In the genomic region with DNA sequence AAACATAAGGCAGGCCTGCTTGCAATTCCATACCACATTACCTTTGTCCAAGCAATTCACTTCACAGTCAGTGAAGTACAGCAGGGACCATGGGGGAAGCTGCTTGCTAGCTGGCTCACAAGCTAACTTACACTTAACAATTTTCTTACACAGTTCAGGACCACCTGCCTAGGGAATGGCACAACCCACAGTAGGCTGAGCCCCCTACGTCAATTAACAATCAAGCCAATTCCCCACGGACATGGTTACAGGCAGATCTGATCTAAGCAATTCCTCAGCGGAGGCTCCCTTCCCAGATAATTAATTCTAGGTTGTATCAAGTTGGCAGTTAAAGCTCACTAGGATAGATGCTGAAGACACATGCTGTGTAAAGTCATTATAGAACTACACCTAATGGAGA, we compare ENCODE assay signal across 25 mouse cellular contexts. TPM values are rescaled to one million over a fixed set of nuclear protein-coding genes. Genes with fewer than 3 reads are reported as not detected.
A peak's percentile ranks its signal among the peaks of the same experiment; 100 is the strongest.
DNase-seq lines count a peak whose midpoint lies in the region; ATAC-seq lines count a peak whose summit lies in the region.
"Had no signal": no experiment of that assay in that cellular context is flagged by ENCODE, and none has a peak within 500 bp of the region (broad histone marks: within the 10 kb centered on the region; RNA-seq: fewer than 3 reads in every experiment).

No protein-coding gene starts in this region.

- 0 out of 2 replicates have a peak, but pooled peaks have one; percentile 59 for ATAC-seq in hindbrain, embryonic 13.5 days (ENCODE audit: low FRiP score)
- ATAC-seq in hindbrain, embryonic 12.5 days (ENCODE audit: low FRiP score): no peak
- peak; percentile 60; the same call in 1 of the 2 replicates for ATAC-seq in midbrain, embryonic 16.5 days
- ATAC-seq in midbrain, embryonic 13.5 days: no peak
- peak; percentile 65 for ATAC-seq in hindbrain, embryonic 16.5 days
- ATAC-seq in neural tube, embryonic 14.5 days (ENCODE audit: low read depth): peak; percentile 69

- H3K4me1 ChIP-seq in hindbrain, embryonic 13.5 days (replicated peaks): no peaks in the 10 kb centered on the region
- no peaks in the 10 kb centered on the region for H3K4me1 ChIP-seq in hindbrain, embryonic 12.5 days
- no peaks in the 10 kb centered on the region for H3K4me1 ChIP-seq in midbrain, embryonic 16.5 days (ENCODE audit: control insufficient read depth, insufficient read depth, low read length)
- no peaks in the 10 kb centered on the region for H3K4me1 ChIP-seq in midbrain, embryonic 13.5 days (replicated peaks)
- H3K4me1 ChIP-seq in hindbrain, embryonic 16.5 days (ENCODE audit: control insufficient read depth, insufficient read depth, low read depth, low read length): no peaks in the 10 kb centered on the region
- H3K4me1 ChIP-seq in neural tube, embryonic 14.5 days (ENCODE audit: control insufficient read depth, insufficient read depth, low read length): no peaks in the 10 kb centered on the region
- H3K4me1 ChIP-seq: embryonic facial prominence, embryonic 12.5 days; forebrain, embryonic 12.5 days; heart, embryonic 15.5 days had no signal

- H3K4me2 ChIP-seq in hindbrain, embryonic 13.5 days: no peak overlapping the region
- H3K4me2 ChIP-seq in hindbrain, embryonic 12.5 days (replicated peaks): no peak overlapping the region
- H3K4me2 ChIP-seq in midbrain, embryonic 16.5 days (ENCODE audit: low read length): no peak overlapping the region
- no peak overlapping the region for H3K4me2 ChIP-seq in midbrain, embryonic 13.5 days (replicated peaks)
- no peak overlapping the region for H3K4me2 ChIP-seq in hindbrain, embryonic 16.5 days (ENCODE audit: low read length)
- H3K4me2 ChIP-seq in neural tube, embryonic 14.5 days (ENCODE audit: low read depth, low read length): no peak overlapping the region
- H3K4me2 ChIP-seq: embryonic facial prominence, embryonic 12.5 days; forebrain, embryonic 12.5 days; heart, embryonic 11.5 days; heart, embryonic 15.5 days had no signal

- H3K9ac ChIP-seq in hindbrain, embryonic 13.5 days: no peak overlapping the region
- no peak overlapping the region for H3K9ac ChIP-seq in hindbrain, embryonic 12.5 days
- no peak overlapping the region for H3K9ac ChIP-seq in midbrain, embryonic 16.5 days (ENCODE audit: low read depth, low read length)
- H3K9ac ChIP-seq in midbrain, embryonic 13.5 days (replicated peaks): no peak overlapping the region
- H3K9ac ChIP-seq in hindbrain, embryonic 16.5 days (ENCODE audit: low read depth, low read length): no peak overlapping the region
- no peak overlapping the region for H3K9ac ChIP-seq in neural tube, embryonic 14.5 days (replicated peaks; ENCODE audit: low read depth, low read length)
- H3K9ac ChIP-seq: embryonic facial prominence, embryonic 12.5 days; forebrain, embryonic 12.5 days; heart, embryonic 15.5 days had no signal

- H3K9me3 ChIP-seq in hindbrain, embryonic 13.5 days: no peaks in the 10 kb centered on the region
- H3K9me3 ChIP-seq in hindbrain, embryonic 12.5 days (replicated peaks): no peaks in the 10 kb centered on the region
- H3K9me3 ChIP-seq in midbrain, embryonic 16.5 days (replicated peaks; ENCODE audit: control insufficient read depth, low read length, poor library complexity, severe bottlenecking): no peaks in the 10 kb centered on the region
- H3K9me3 ChIP-seq in midbrain, embryonic 13.5 days: no peaks in the 10 kb centered on the region
- no peaks in the 10 kb centered on the region for H3K9me3 ChIP-seq in hindbrain, embryonic 16.5 days (ENCODE audit: control insufficient read depth, low read length)
- no peaks in the 10 kb centered on the region for H3K9me3 ChIP-seq in neural tube, embryonic 14.5 days (ENCODE audit: control insufficient read depth, low read length)
- H3K9me3 ChIP-seq: embryonic facial prominence, embryonic 12.5 days; forebrain, embryonic 12.5 days; heart, embryonic 15.5 days had no signal

- intact Hi-C loops in gastrocnemius, postnatal 36 days (cut with DNase I): no loop called here

- no peak overlapping the region for H3K4me3 ChIP-seq in hindbrain, embryonic 13.5 days
- H3K4me3 ChIP-seq in hindbrain, embryonic 12.5 days: no peak overlapping the region
- H3K4me3 ChIP-seq in midbrain, embryonic 16.5 days (ENCODE audit: low read depth, low read length): no peak overlapping the region
- H3K4me3 ChIP-seq in midbrain, embryonic 13.5 days (replicated peaks): no peak overlapping the region
- H3K4me3 ChIP-seq in hindbrain, embryonic 16.5 days (ENCODE audit: low read length): no peak overlapping the region
- no peak overlapping the region for H3K4me3 ChIP-seq in neural tube, embryonic 14.5 days (ENCODE audit: low read depth, low read length)
- H3K4me3 ChIP-seq: embryonic facial prominence, embryonic 12.5 days; forebrain, embryonic 12.5 days; gastrocnemius, adult 2 months; heart, embryonic 15.5 days had no signal

- no peaks in the 10 kb centered on the region for H3K36me3 ChIP-seq in hindbrain, embryonic 13.5 days
- no peaks in the 10 kb centered on the region for H3K36me3 ChIP-seq in hindbrain, embryonic 12.5 days
- no peaks in the 10 kb centered on the region for H3K36me3 ChIP-seq in midbrain, embryonic 16.5 days (ENCODE audit: control insufficient read depth, insufficient read depth, low read length)
- H3K36me3 ChIP-seq in midbrain, embryonic 13.5 days: no peaks in the 10 kb centered on the region
- no peaks in the 10 kb centered on the region for H3K36me3 ChIP-seq in hindbrain, embryonic 16.5 days (ENCODE audit: control insufficient read depth, insufficient read depth, low read length)
- H3K36me3 ChIP-seq in neural tube, embryonic 14.5 days (ENCODE audit: control insufficient read depth, insufficient read depth, low read length): no peaks in the 10 kb centered on the region
- H3K36me3 ChIP-seq: embryonic facial prominence, embryonic 12.5 days; forebrain, embryonic 12.5 days; heart, embryonic 15.5 days had no signal

- no peak for DNase-seq in gastrocnemius, postnatal 36 days
- DNase-seq: adrenal gland, adult 2 months; adrenal gland, postnatal 36 days; cerebellum, adult 11 months; cerebellum, adult 8-10 months; cerebellum, postnatal 14 days; embryo, embryonic 11 days; gastrocnemius, adult 2 months; gastrocnemius, postnatal 25 days; heart, adult 18-20 months; heart, postnatal 14 days; kidney, adult 11 months had no signal

- 48% methylated on average over 3 of the region's 3 CpGs for WGBS in hindbrain, embryonic 13.5 days
- WGBS in hindbrain, embryonic 12.5 days: 55% methylated on average over 3 of the region's 3 CpGs
- WGBS in midbrain, embryonic 16.5 days: 54% methylated on average over 3 of the region's 3 CpGs
- 46% methylated on average over 3 of the region's 3 CpGs for WGBS in midbrain, embryonic 13.5 days
- 49% methylated on average over 3 of the region's 3 CpGs for WGBS in hindbrain, embryonic 16.5 days
- WGBS in neural tube, embryonic 14.5 days: 41% methylated on average over 3 of the region's 3 CpGs

- peaks cover 6% of the 10 kb centered on the region; the same call in 1 of the 2 replicates for H3K27me3 ChIP-seq in hindbrain, embryonic 13.5 days
- H3K27me3 ChIP-seq in hindbrain, embryonic 12.5 days: no peaks in the 10 kb centered on the region
- 0 out of 2 replicates have a peak, but pooled peaks cover 2% of the 10 kb centered on the region for H3K27me3 ChIP-seq in midbrain, embryonic 16.5 days (ENCODE audit: control insufficient read depth, insufficient read depth, low read depth, low read length)
- no peaks in the 10 kb centered on the region for H3K27me3 ChIP-seq in midbrain, embryonic 13.5 days
- H3K27me3 ChIP-seq in hindbrain, embryonic 16.5 days (replicated peaks; ENCODE audit: control insufficient read depth, insufficient read depth, low read length): no peaks in the 10 kb centered on the region
- no peaks in the 10 kb centered on the region for H3K27me3 ChIP-seq in neural tube, embryonic 14.5 days (ENCODE audit: control insufficient read depth, insufficient read depth, low read length)
- H3K27me3 ChIP-seq: embryonic facial prominence, embryonic 12.5 days; forebrain, embryonic 12.5 days had no signal

- no peak overlapping the region for H3K27ac ChIP-seq in hindbrain, embryonic 13.5 days
- no peak overlapping the region for H3K27ac ChIP-seq in hindbrain, embryonic 12.5 days
- H3K27ac ChIP-seq in midbrain, embryonic 16.5 days (ENCODE audit: low read length): no peak overlapping the region
- no peak overlapping the region for H3K27ac ChIP-seq in midbrain, embryonic 13.5 days
- H3K27ac ChIP-seq in hindbrain, embryonic 16.5 days (ENCODE audit: low read depth, low read length): no peak overlapping the region
- no peak overlapping the region for H3K27ac ChIP-seq in neural tube, embryonic 14.5 days (ENCODE audit: low read depth, low read length)
- H3K27ac ChIP-seq: embryonic facial prominence, embryonic 12.5 days; forebrain, embryonic 12.5 days; gastrocnemius, adult 2 months; heart, embryonic 15.5 days had no signal

RNA-seq across cellular contexts. Expression of gene Ngef, which starts 10.7 kb away (rescaled TPM):
- 9.3 and 9.5 TPM in 2 replicates for polyA plus RNA-seq in hindbrain, embryonic 13.5 days (2015; fragmentation: Nextera tagmentation; extraction: Ambion mirVana)
- polyA plus RNA-seq in hindbrain, embryonic 12.5 days (2016; fragmentation: Nextera tagmentation; extraction: Ambion mirVana): 4.8 and 5.9 TPM in 2 replicates
- polyA plus RNA-seq in midbrain, embryonic 16.5 days (2015; fragmentation: Nextera tagmentation; extraction: Ambion mirVana): 23.1 and 31.8 TPM in 2 replicates
- polyA plus RNA-seq in midbrain, embryonic 13.5 days (2015; fragmentation: Nextera tagmentation; extraction: Ambion mirVana): 6.8 and 9.6 TPM in 2 replicates
- 28.9 and 29.9 TPM in 2 replicates for polyA plus RNA-seq in hindbrain, embryonic 16.5 days (2015; fragmentation: Nextera tagmentation; extraction: Ambion mirVana)
- polyA plus RNA-seq in neural tube, embryonic 14.5 days (2014; fragmentation: Nextera tagmentation; extraction: Ambion mirVana): 15.5 and 28.9 TPM in 2 replicates
- total RNA-seq in gastrocnemius, postnatal 36 days (2021): under 1 TPM; 0.26 to 0.32 TPM
- total RNA-seq: common myeloid progenitor, adult 5-6 weeks; hematopoietic stem cell, adult 5-6 weeks had no signal

RNA-seq across cellular contexts. Expression of gene Neu2, which starts 53.3 kb away (rescaled TPM):
- polyA plus RNA-seq in hindbrain, embryonic 13.5 days (2015; fragmentation: Nextera tagmentation; extraction: Ambion mirVana): 0.16 and 0.22 TPM in 2 replicates
- not detected in 2 replicates for polyA plus RNA-seq in hindbrain, embryonic 12.5 days (2016; fragmentation: Nextera tagmentation; extraction: Ambion mirVana)
- polyA plus RNA-seq in midbrain, embryonic 16.5 days (2015; fragmentation: Nextera tagmentation; extraction: Ambion mirVana): 0.47 and 0.90 TPM in 2 replicates
- not detected in 2 replicates for polyA plus RNA-seq in midbrain, embryonic 13.5 days (2015; fragmentation: Nextera tagmentation; extraction: Ambion mirVana)
- 0.54 and 0.65 TPM in 2 replicates for polyA plus RNA-seq in hindbrain, embryonic 16.5 days (2015; fragmentation: Nextera tagmentation; extraction: Ambion mirVana)
- polyA plus RNA-seq in neural tube, embryonic 14.5 days (2014; fragmentation: Nextera tagmentation; extraction: Ambion mirVana): 0.17 and 0.63 TPM in 2 replicates
- 10 to 100 TPM in 1 of 2 experiments, 1 to 10 TPM in 1; 9.7 to 15.2 TPM for total RNA-seq in gastrocnemius, postnatal 36 days (2021)
- total RNA-seq: adrenal gland, adult 2 months; adrenal gland, postnatal 36 days; common myeloid progenitor, adult 5-6 weeks; ES-E14; heart, adult 18-20 months; heart, postnatal 14 days; hematopoietic stem cell, adult 5-6 weeks had no signal
- polyA plus RNA-seq: adrenal gland, adult 2 months; embryonic facial prominence, embryonic 12.5 days; forebrain, embryonic 12.5 days; heart, embryonic 11.5 days had no signal

RNA-seq across cellular contexts. Expression of gene Inpp5d, which starts 57.1 kb away (rescaled TPM):
- 4.0 and 4.1 TPM in 2 replicates for polyA plus RNA-seq in hindbrain, embryonic 13.5 days (2015; fragmentation: Nextera tagmentation; extraction: Ambion mirVana)
- polyA plus RNA-seq in hindbrain, embryonic 12.5 days (2016; fragmentation: Nextera tagmentation; extraction: Ambion mirVana): 4.9 and 5.5 TPM in 2 replicates
- 3.3 and 5.6 TPM in 2 replicates for polyA plus RNA-seq in midbrain, embryonic 16.5 days (2015; fragmentation: Nextera tagmentation; extraction: Ambion mirVana)
- polyA plus RNA-seq in midbrain, embryonic 13.5 days (2015; fragmentation: Nextera tagmentation; extraction: Ambion mirVana): 1.9 and 2.5 TPM in 2 replicates
- 3.2 and 3.7 TPM in 2 replicates for polyA plus RNA-seq in hindbrain, embryonic 16.5 days (2015; fragmentation: Nextera tagmentation; extraction: Ambion mirVana)
- 3.1 and 4.4 TPM in 2 replicates for polyA plus RNA-seq in neural tube, embryonic 14.5 days (2014; fragmentation: Nextera tagmentation; extraction: Ambion mirVana)
- 1 to 10 TPM; 3.8 to 5.3 TPM for total RNA-seq in gastrocnemius, postnatal 36 days (2021)

Comparison
In these comparisons a context has a peak if more than half of its experiments do, and no peak if none do; other contexts are left out.
1. ATAC-seq: peak in hindbrain, embryonic 13.5 days (single experiment), midbrain, embryonic 16.5 days (single experiment), hindbrain, embryonic 16.5 days (single experiment) and neural tube, embryonic 14.5 days (single experiment); none in hindbrain, embryonic 12.5 days (single experiment) and midbrain, embryonic 13.5 days (single experiment).